Mouse (Mus musculus): ENCODE measurements around the gene BC048403. TPM values are rescaled to one million over a fixed set of nuclear protein-coding genes. Genes with fewer than 3 reads are reported as not detected.
"Not testable (repeated sequence)": the region's sequence is repeated elsewhere in the genome, so short reads cannot be mapped to it uniquely, and the experiment has no call there.

The BC048403 gene
- total and polyA plus RNA-seq, 3 experiments: 2.7 to 11.6 TPM; not detected in 1

- no peak for TF ChIP-seq CHD1 (IDR thresholded peaks at IDR 0.05; ENCODE audit: low read depth, low read length)
- no peak for TF ChIP-seq HCFC1 (IDR thresholded peaks at IDR 0.05; ENCODE audit: low read depth, low read length)
- TF ChIP-seq ZKSCAN1 (IDR thresholded peaks at IDR 0.05; ENCODE audit: low read depth, low read length): no peak
- no peak for TF ChIP-seq TAL1 (IDR thresholded peaks at IDR 0.05; ENCODE audit: low read length)
- no peak for TF ChIP-seq NELFE (IDR thresholded peaks at IDR 0.05; ENCODE audit: low read depth, low read length)
- TF ChIP-seq MXI1 (IDR thresholded peaks at IDR 0.05; ENCODE audit: low read depth, low read length): no peak
- no peak for TF ChIP-seq POLR2AphosphoS5 (IDR thresholded peaks at IDR 0.05; ENCODE audit: borderline replicate concordance, low read depth, low read length)
- no peak for TF ChIP-seq GATA1 (IDR thresholded peaks at IDR 0.05; ENCODE audit: low read depth, low read length)
- TF ChIP-seq BHLHE40 (IDR thresholded peaks at IDR 0.05; ENCODE audit: borderline replicate concordance, low read depth, low read length): no peak
- no peak for TF ChIP-seq MAFK (IDR thresholded peaks at IDR 0.05; ENCODE audit: borderline replicate concordance, low read depth, low read length)
- no peak for TF ChIP-seq MYB (IDR thresholded peaks at IDR 0.05; ENCODE audit: low read depth, low read length)
- no peak for TF ChIP-seq POLR2A (IDR thresholded peaks at IDR 0.05; ENCODE audit: control insufficient read depth in 1 of 2, insufficient read depth in 1 of 2, low read depth in 1 of 2, low read length in 2 of 2, poor library complexity in 1 of 2)
- no peak for TF ChIP-seq MAX (IDR thresholded peaks at IDR 0.05; ENCODE audit: low read length)
- no peak for TF ChIP-seq GABPA (IDR thresholded peaks at IDR 0.05; ENCODE audit: low read depth, low read length)
- no peak for TF ChIP-seq NRF1 (IDR thresholded peaks at IDR 0.05; ENCODE audit: insufficient read depth, low read depth, low read length, poor library complexity, severe bottlenecking)
- no peak for TF ChIP-seq USF1 (IDR thresholded peaks at IDR 0.05; ENCODE audit: low read depth, low read length)
- no peak for TF ChIP-seq MEF2A (IDR thresholded peaks at IDR 0.05; ENCODE audit: extremely low read depth, insufficient replicate concordance, low read depth, low read length, poor library complexity, severe bottlenecking)
- no peak for TF ChIP-seq ELF1 (IDR thresholded peaks at IDR 0.05; ENCODE audit: low read depth, low read length)
- no peak for TF ChIP-seq SIN3A (IDR thresholded peaks at IDR 0.05; ENCODE audit: low read length)
- Histone ChIP-seq H3K79me2 (ENCODE audit: control insufficient read depth, insufficient read depth, low read length, poor library complexity) (no peaks in the 10 kb centered on the region), H3K4me1 (ENCODE audit: control insufficient read depth in 1 of 2, insufficient read depth in 2 of 2, low read length in 2 of 2) (no peaks in the 10 kb centered on the region), H3K4me3 (ENCODE audit: control insufficient read depth in 1 of 2, insufficient read depth in 1 of 2, low read depth in 2 of 2, low read length in 2 of 2) (no peak overlapping the region), H3K9ac (ENCODE audit: control insufficient read depth, low read depth, low read length, poor library complexity, severe bottlenecking) (no peak overlapping the region), H3K27me3 (ENCODE audit: control insufficient read depth in 1 of 2, insufficient read depth in 2 of 2, low read length in 2 of 2) (no peaks in the 10 kb centered on the region), H3K27ac (ENCODE audit: control insufficient read depth, low read depth, low read length) (no peak overlapping the region), H3K36me3 (ENCODE audit: control insufficient read depth in 1 of 2, insufficient read depth in 2 of 2, low read length in 2 of 2) (no peaks in the 10 kb centered on the region), H3K9me3 (replicated peaks; ENCODE audit: insufficient read depth, low read length) (no peaks in the 10 kb centered on the region)
- no peak for DNase-seq (ENCODE audit: low read depth, low spot score)
These were observed 25.7 kb downstream of the BC048403 start for GRCm38 (mm10) chr10:121765174-121766057.

GRCm38 (mm10) chr10:121767295-121767694, 27.6 kb downstream of the BC048403 start:
- H3K9me3 ChIP-seq (replicated peaks; ENCODE audit: insufficient read depth, low read length); H3K9ac ChIP-seq (ENCODE audit: control insufficient read depth, low read depth, low read length, poor library complexity, severe bottlenecking); H3K4me3 ChIP-seq (ENCODE audit: control insufficient read depth in 1 of 2, insufficient read depth in 1 of 2, low read depth in 2 of 2, low read length in 2 of 2); H3K27me3 ChIP-seq (ENCODE audit: control insufficient read depth in 1 of 2, insufficient read depth in 2 of 2, low read length in 2 of 2); H3K27ac ChIP-seq (ENCODE audit: control insufficient read depth, low read depth, low read length); H3K79me2 ChIP-seq (ENCODE audit: control insufficient read depth, insufficient read depth, low read length, poor library complexity); H3K4me1 ChIP-seq (ENCODE audit: control insufficient read depth in 1 of 2, insufficient read depth in 2 of 2, low read length in 2 of 2); H3K36me3 ChIP-seq (ENCODE audit: control insufficient read depth in 1 of 2, insufficient read depth in 2 of 2, low read length in 2 of 2): not testable (repeated sequence)
- peak; percentile 51 for DNase-seq (ENCODE audit: low read depth, low spot score)
- TF ChIP-seq RAD21 (IDR thresholded peaks at IDR 0.05; ENCODE audit: low read depth, low read length) (peak; percentile 47), CTCF (IDR thresholded peaks at IDR 0.05 in 2 of 3, conservative IDR thresholded peaks at IDR 0.05 in 1 of 3; ENCODE audit: control insufficient read depth in 1 of 3, insufficient read depth in 1 of 3, low read depth in 2 of 3, low read length in 3 of 3, poor library complexity in 1 of 3, severe bottlenecking in 1 of 3) (peak; percentile 38 to 61 (median 58); a peak in 5 of 6 replicates), ZC3H11A (IDR thresholded peaks at IDR 0.05; ENCODE audit: low read depth, low read length) (peak; percentile 26; the same call in 1 of the 2 replicates), SMC3 (IDR thresholded peaks at IDR 0.05; ENCODE audit: low read depth, low read length) (peak; percentile 43)

Measured in MEL (cell line).